Mouse (Mus musculus) kidney, adult 2 months (tissue): ENCODE measurements around the gene Atrnl1.

Experiments used
- CTCF ChIP-seq: fragments of 200-500 bp; conservative IDR thresholded peaks from 2 replicates; pipeline ENCODE4 v1.5.1; 2011; ENCODE audit warnings: low read depth, mild to moderate bottlenecking, control low read depth, low read length, moderate library complexity, mixed read lengths; ENCODE audit not compliant: insufficient read depth, insufficient read length
- POLR2A ChIP-seq: fragments of 200-500 bp; IDR thresholded peaks from one replicate; pipeline ENCODE4 v1.6.1; 2011; ENCODE audit warnings: low read depth, low read length, control low read depth

DNA sequence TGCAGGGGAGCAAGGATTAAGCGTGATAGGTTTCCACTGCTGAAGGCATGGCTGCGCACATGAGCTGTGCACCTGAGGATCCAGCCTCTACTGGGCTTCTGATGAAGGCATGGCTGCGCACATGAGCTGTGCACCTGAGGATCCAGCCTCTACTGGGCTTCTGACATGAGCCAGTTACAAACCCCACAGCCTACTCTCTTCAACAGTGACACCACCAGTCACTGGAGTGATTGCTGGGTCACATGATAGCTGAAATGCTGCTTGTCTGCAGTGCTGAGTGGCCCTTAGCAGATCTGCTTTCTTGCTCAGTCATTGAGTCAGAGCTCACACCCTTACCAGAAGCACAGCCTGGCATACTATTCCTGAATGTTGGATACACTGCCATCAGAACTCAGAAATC lies 68.6 kb downstream of the Atrnl1 start:
- TF ChIP-seq CTCF (no peak), POLR2A (no peak)
